Mouse (Mus musculus): ENCODE results near the gene Rfx7.
"Not testable (repeated sequence)": the region's sequence is repeated elsewhere in the genome, so short reads cannot be mapped to it uniquely, and the experiment has no call there.

The Rfx7 gene

GRCm38 (mm10) chr9:72641093-72641680 is 109.1 kb downstream of the Rfx7 start:
- no peak for DNase-seq

DNA sequence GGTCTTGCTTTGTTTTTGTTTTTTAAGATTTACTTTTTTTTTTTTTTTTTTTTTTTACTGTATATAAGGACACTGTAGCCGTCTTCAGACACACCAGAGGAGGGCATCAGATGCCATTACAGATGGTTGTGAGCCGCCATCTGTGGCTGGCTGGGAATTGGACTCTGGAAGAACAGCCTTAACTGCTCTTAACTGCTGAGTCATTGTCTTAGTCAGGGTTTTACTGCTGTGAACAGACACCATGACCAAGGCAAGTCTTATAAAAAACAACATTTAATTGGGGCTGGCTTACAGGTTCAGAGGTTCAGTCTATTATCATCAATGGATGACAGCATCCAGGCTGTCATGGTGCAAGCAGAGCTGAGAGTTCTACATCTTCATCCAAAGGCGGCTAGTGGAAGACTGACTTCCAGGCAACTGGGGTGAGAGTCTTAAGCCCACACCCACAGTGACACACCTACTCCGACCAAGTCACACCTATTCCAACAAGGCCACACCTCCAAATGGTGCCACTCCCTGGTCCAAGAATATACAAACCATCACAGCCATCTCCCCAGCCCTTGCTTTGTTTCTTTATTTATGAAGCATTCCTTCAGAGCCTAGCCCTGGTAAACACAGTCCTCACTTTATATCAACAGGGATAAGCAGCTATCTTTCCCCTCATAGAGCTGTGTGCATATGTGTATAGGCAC is 110.9 kb downstream of the Rfx7 start:
- not testable (repeated sequence) for DNase-seq

DNA sequence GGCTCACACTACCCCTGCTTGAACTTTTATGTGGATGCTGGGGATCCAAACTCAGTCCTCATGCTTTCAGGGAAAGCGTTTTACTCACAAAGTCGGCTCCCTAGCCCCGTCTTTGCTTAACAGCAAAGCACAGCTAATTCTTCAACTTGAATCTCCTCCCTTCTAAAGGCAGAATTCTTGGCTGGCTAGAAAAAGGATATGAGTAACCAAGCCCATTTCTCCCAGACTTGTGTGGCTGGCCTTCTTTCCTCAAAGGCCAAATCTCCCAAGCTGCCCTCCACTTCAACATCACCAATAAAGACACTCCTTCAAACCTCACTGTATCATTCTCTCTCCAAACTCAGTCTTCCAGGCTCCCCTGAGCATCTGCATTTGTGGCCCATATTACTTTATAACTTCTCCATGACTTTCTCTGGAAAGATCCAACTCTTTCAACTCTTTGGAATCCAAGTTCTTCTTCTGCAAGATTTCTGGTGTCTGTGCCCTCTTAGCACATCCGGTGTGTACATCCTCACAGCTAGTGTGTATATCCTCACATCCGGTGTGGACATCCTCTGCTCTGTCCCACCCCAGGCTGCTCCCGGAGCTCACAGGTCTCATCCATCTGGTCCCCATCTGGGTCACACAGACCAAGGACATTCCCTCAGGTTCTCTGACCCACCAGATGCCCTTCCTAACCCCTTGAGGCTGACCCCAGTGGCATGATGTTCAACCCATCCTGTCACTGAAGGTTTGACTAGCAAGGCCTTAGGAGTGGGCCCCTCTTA is 111.8 kb downstream of the Rfx7 start:
- no peak for DNase-seq

DNA sequence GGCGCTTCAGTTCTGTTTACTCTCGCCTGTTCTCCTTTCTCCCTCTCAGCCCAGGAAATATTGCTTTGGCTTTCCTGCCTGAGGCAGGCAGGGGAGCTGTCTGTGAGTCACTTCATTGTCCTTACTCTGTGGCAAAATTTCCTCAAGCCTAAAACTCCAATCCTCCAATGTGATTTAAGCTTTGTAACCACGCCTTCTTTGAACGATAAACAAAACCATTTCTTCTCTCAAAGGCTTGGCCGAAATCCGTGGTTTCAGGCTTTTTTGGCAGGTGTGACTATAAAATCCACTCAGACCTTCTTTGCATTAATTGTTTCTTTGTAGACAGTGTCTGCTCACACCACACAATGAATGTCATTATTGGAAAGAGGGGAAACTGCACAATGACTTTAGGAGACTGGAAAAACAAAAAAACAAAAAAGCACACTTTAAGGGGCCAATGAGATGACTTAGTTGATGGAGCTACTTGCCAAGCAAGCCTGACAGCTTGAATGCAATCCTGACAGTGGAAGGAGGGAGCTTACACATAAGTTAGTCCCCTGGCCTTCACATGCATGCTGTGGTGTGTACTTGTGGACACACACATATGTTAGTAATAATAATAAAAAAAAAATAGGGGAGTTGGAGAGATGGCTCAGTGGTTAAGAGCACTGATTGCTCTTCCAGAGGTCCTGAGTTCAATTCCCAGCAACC is 112.5 kb downstream of the Rfx7 start:
- no peak for DNase-seq

GRCm38 (mm10) chr9:72649781-72650180 is 117.7 kb downstream of the Rfx7 start:
- no peak for DNase-seq

GRCm38 (mm10) chr9:72652961-72653360 is 120.9 kb downstream of the Rfx7 start:
- DNase-seq: no peak

DNA sequence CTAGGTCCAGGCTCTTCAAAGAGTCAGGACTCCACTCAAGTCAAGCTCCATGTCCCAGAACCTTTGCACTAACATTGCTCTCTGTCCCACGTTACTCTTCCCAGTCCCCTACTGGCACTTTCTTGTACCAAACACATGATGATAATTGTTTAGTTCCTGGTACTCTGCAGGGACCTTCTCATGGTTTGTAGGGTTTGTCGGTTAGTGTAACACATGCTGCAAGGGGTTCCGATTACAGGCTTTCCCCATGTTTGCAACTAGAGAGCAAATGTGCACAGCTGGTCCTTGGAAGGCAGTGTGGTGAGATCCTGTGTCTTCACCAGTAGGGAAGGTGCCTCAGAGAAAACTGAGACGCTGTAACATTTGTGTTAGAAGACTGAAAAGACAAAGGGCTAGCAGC is 121.5 kb downstream of the Rfx7 start:
- DNase-seq: no peak

DNA sequence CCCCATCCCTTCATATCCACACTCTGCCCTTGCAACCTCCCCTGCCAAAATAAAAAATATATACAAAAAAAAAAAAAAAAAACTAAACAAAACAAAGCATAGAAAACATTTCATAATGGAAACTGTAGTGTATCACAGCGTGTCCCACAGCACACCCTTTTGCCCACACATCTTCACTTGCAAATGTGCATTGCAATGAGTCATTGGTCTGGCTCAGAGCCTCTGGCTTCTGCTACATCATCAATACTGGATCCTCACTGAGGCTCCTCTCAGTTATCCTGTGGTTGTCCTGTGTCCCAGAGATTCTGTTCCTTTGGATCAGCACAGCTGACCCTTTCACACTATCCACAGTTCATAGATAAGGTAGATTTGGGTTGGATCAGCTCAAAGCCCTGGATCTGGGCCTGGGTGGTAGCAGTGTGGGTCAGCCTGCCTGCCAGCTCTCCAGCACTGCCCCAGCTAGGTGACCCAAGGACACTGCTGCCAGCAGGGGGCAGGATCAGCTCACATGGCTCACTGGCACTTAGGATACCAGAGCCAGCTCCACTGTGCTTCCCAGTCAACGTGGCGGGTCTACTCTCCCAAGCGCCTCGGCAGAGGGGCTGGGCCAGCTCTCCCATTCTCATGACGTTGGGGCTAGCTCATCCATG is 122.7 kb downstream of the Rfx7 start:
- DNase-seq: peak; percentile 61

DNA sequence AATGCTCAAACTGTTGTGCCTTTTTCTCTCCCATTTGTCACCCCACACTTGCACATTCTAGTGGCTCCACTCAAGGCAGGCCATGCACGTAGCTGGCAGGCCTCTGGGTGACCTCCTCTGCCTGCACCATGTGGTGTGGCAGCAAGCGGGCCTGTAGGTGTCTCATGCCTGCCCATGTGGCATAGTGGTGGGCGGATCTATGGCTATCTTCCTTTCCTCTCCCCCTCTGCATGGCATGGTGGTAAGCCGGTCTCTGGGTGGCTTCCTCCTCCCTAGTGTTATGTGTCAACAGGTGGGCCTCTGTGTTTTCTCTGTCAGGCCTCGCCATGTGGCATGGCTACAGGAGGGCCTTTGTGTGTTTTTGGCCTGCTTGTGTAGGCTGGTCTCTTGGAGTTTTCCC is 123.6 kb downstream of the Rfx7 start:
- DNase-seq: no peak

DNA sequence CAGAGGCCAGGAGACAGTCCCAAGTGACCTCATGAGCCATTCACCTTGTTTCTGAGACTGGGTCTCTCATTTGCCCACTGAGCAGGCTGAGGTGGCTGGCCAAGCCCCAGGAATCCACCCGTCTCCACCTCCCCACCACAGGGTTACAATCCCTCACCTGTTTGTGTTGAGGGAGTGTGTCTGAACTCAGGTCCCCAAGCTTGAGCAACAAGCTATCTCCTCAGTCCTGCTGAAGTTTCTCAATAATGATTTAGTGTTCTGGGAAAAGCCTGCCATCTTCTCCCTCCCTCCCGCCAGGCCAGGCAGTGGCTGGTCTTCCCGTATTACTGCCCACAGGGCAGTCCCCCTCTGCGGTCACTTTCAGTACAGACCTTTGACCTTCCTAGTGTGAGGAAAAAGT is 124.5 kb downstream of the Rfx7 start:
- DNase-seq: no peak

GRCm38 (mm10) chr9:72656940-72657339 is 124.9 kb downstream of the Rfx7 start:
- DNase-seq: no peak

GRCm38 (mm10) chr9:72657694-72658093 is 125.7 kb downstream of the Rfx7 start:
- DNase-seq: no peak

DNA sequence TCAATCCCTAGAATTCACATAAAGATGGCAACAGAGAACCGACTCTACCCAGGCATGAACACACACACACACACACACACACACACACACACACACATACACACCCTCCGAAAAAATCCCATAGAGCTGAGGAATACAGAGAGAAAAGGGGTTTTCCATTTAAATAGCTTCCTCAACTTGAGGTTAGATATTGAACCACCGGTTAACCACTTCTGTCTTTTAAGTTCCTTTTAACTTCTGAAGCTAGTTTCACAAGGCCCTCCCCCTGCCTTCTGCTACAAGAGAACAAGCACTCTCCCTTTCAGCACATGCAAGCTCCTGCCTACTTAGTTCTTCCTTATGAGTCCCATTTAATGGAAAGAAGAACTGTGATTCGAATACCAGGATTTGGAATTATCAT is 128.1 kb downstream of the Rfx7 start:
- no peak for DNase-seq

DNA sequence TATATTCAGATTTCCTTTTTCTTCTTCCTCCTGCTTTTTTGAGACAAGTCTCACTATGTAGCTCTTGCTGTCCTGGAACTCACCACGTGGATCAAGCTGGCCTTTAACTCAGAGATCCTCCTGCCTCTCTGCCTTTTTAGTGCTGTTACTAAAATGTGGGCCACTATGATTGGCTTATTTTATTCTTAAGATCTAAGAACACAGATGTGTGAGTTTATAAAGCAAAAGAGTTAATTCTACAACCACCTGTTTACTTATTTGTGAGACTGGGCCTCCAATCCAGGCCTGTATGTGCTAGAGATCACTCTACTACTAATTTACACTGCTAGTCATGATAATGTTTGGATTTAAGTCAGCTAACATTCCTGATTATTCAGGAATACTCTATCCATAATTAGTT is 128.9 kb downstream of the Rfx7 start:
- DNase-seq: no peak

- DNase-seq: no peak
These were observed 129.5 kb downstream of the Rfx7 start for GRCm38 (mm10) chr9:72661561-72661894.

DNA sequence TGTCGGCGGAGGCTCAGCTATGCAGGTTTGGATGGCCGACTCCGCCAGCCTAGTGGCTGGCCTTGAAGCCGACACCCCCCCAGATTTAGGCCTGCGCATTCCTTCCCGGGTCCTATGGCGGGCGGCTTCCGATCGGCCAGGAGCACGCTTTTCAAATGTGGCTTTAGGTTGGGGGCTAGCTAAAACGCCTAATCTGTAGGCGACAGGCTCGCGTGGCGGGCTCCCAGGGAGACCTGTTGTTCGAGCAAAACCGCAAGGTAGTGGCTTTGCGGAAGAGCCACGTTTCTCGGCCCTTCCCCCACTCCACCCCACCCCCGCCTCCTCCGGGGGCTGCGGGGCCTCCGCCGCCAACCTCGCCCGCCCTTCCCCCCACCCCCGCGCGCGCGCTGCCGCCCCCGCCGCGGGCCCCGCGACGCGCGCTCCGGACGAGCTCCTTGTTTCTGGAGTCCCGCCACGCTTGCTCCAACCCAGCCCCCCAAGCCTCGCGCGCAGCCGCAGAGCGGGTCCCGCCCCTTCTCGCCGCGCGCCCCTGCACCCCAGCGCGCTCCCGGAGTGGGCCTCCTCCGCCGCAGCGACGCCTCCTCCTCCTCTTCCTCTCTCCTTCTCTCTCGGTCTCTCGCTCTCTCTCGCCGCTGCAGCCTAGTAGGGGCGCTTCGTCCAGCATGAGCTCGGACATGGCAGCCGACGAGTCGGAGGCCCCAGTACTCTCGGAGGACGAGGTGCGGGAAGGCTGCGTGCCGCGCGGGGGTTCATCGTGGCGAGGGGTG is 130.0 kb downstream of the Rfx7 start, which contains the start of gene Nedd4:
Gene Nedd4 (plus strand): TSS at position 452 of the 767 bp plus-strand sequence.
- peak; percentile 96 for DNase-seq

GRCm38 (mm10) chr9:72662691-72663533 is 130.9 kb downstream of the Rfx7 start:
- DNase-seq: peak; percentile 59

GRCm38 (mm10) chr9:72663534-72663918 is 131.5 kb downstream of the Rfx7 start:
- no peak for DNase-seq

GRCm38 (mm10) chr9:72664409-72665351 is 132.6 kb downstream of the Rfx7 start:
- no peak for DNase-seq

- DNase-seq: no peak
These were observed 133.5 kb downstream of the Rfx7 start for GRCm38 (mm10) chr9:72665517-72665916.
